14 mouse cellular contexts compared by ENCODE assay signal in the genomic region with DNA sequence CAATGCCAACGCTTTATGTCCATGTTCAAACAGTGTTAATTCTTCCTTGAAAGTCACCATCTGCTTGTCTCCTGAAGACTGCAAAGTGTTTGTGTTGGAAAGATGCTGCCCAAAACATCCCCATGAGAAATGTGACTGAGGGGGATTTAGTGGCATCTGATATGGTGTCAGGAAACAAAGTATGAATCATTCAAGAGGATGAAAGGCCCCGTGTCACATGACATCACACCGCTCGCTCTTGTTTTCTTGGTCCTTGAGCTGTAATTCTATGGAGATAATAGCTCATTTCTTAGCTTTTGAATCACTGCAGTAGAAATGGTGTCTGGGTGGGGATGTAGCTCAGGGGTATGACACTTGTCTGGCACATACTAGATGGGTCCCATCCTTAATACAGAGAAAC.
"Had no signal": no experiment of that assay in that cellular context is flagged by ENCODE, and none has a peak within 500 bp of the region (broad histone marks: within the 10 kb centered on the region; RNA-seq: fewer than 3 reads in every experiment).

No protein-coding gene starts in this region.

- H3K36me3 ChIP-seq: kidney, embryonic 15.5 days; limb, embryonic 15.5 days; liver, embryonic 12.5 days; lung, embryonic 15.5 days; midbrain, embryonic 10.5 days; neural tube, embryonic 13.5 days; stomach, embryonic 15.5 days had no signal

- H3K9ac ChIP-seq: kidney, embryonic 15.5 days; limb, embryonic 15.5 days; liver, embryonic 12.5 days; lung, embryonic 15.5 days; neural tube, embryonic 13.5 days; stomach, embryonic 15.5 days had no signal

- H3K27me3 ChIP-seq: kidney, embryonic 15.5 days; stomach, embryonic 15.5 days had no signal

- H3K4me1 ChIP-seq: liver, embryonic 12.5 days; stomach, embryonic 15.5 days had no signal

- H3K9me3 ChIP-seq: kidney, embryonic 15.5 days; limb, embryonic 15.5 days; liver, embryonic 12.5 days; lung, embryonic 15.5 days; midbrain, embryonic 10.5 days; neural tube, embryonic 13.5 days; stomach, embryonic 15.5 days had no signal

- H3K4me3 ChIP-seq: kidney, embryonic 15.5 days; limb, embryonic 15.5 days; liver, embryonic 12.5 days; lung, embryonic 15.5 days; midbrain, embryonic 10.5 days; neural tube, embryonic 13.5 days; stomach, embryonic 15.5 days had no signal

- H3K27ac ChIP-seq: kidney, embryonic 15.5 days; limb, embryonic 15.5 days; liver, embryonic 12.5 days; lung, embryonic 15.5 days; midbrain, embryonic 10.5 days; neural tube, embryonic 13.5 days; stomach, embryonic 15.5 days had no signal

- ATAC-seq: liver, embryonic 12.5 days had no signal

- DNase-seq: layer of hippocampus, postnatal 36 days; midbrain, embryonic 14.5 days; retina, postnatal 1 day; right cerebral cortex, postnatal 4 days; spleen, adult 18-20 months; thymus, adult 2 months; thymus, postnatal 25 days had no signal

- H3K4me2 ChIP-seq: kidney, embryonic 15.5 days; limb, embryonic 15.5 days; liver, embryonic 12.5 days; lung, embryonic 15.5 days; neural tube, embryonic 13.5 days; stomach, embryonic 15.5 days had no signal
